Mouse (Mus musculus): ENCODE measurements around the gene Sdk2.

Sdk2 gene

DNA sequence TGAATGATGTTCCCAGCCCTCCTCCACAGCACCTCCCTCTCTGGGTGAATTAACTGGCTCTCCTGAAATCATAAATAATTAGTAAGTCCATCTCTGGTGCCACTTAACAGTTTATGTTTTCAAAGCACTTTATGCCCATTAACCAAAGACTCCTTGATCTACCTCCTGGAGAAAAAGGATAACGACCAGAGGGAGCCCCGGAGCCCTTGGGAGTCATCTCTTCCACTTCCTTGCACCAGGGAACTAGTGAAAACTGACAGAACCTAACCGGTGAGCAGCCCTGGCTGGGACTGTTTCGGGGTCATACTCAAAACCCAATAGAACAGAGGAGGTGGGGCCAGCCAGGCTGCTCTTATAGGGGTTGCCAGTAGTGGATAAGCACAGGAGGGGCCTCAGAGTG is 22.5 kb downstream of the Sdk2 start:
- DNase-seq, result no peak

DNA sequence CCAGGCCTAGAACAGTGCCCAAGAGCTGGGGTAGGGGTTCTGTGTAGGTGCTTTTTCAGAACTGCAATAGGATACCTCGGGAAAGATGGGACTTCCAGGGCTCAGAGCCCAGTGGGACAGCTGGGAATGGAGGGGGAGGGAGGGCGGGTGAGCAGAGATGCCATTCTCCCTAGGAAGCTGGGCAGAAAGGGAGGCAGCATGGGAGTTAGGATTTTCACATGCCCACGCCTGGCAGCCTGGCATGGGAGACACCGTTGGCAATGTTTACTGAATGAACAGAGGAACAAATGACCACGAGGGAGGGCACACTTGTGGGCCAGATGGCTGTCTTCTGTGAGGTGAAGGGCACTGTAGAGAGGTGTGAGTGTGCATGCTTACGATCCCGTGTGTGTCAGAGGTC is 23.3 kb downstream of the Sdk2 start:
- no peak for DNase-seq

DNA sequence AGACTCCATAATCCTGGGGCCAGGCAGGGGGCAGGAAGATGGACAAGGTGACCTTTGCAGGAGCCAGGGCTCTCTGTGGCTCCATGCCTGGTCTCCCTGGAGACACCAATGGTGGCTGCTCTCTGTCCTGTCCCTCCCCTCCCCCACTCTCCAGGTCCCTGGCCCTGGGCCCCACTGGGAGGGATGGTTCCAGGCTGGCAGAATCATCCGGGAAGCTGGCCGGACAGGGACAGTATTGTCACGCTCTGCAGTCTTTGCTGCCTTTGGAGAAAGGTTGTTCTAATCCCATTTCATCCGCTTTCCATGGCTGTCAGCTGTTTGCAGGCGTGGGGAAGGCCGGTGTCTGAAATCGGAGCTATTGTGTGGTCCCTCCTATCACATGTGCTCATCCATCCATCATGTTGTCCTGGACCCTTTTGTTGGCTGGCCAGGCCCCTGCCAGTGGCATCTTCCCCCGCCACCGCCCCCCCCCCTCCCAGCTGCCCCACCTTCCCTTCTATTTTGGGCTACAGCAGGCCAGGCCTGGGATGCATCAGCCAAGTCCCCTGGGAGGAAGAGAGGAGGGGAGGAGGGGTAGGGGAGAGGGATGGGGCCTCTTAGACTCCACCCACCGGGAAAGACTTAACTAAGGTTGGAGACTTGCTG is 26.3 kb downstream of the Sdk2 start:
- DNase-seq, result peak in 1 of 2 experiments; percentile 43

DNA sequence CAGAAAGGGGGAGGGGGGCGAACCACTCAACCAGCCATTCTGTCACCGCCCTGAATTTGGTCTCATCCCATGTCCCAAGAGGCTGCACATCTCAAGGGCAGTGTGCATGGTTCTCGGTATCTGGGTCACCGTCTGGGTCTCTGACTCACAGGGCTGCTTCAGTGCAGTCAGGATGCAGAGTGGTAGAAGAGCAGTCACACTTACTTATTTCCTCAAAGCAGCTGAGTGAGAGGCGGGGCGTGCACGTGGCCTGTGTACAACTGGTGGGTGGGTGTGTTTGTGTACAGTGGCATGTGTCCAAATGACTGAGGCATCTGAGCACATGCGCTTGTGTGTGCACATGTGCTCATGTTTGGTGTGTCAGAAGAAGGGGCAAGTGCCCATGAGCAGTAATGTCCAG is 28.8 kb downstream of the Sdk2 start:
- peak; percentile 12 to 44 for DNase-seq

DNA sequence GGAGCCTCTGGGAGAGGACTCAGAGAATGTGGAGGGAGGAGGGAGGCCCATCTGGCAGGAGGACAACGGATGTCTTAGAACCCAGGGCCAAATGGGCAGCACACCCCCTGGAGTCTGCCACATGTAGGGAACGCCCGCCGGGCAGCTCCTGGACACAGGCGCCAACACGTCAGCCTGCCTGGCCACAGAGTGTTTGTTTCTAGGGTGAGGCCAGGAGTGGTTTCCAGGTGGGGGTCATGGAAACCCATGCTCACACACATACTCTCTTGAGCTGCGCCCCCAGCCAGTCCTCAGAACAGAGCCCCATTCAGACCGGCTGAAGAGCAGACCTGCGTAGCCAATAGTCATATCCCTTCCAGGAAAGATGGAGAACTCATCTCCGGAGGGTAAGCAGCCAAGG is 35.4 kb downstream of the Sdk2 start:
- DNase-seq, result no peak

DNA sequence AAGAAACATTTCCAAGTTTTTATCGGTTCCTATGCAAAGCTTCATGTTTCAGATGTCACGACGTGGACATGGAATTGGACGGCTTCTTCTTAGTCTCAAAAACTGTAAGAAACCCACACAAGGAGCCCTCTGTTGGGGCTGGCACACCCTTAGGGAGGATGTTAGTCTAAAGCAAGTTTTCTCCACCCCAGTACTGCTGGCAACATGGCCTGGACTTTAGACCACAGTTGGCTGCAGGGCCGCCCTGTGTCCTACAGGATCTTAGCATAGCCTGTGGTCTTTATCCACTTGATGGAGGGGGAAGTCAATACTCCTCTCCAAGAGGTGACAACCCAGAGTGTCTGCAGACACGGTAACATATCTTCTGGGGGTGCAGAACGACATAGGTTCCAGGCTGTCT is 36.6 kb downstream of the Sdk2 start:
- no peak for DNase-seq

DNA sequence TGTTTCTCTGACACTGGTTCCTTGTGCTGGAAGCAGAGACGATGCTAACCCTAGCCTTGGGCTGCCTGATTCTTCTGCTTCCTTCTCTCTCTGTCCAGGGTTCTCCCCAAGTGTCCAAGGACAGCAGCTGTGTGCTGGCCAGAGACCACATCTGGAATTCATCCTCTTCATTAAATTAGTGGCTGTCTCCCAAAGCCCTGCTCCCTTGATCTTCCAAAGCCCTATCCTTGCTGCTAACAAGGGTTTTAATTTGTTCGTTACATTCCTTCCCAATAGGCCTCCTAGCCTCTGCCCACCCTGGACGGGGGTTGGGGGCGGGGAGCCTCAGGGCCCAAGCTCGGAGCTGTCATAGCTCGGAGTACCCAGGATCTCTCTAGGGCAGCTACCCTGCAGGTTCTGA is 38.3 kb downstream of the Sdk2 start:
- DNase-seq, result no peak

DNA sequence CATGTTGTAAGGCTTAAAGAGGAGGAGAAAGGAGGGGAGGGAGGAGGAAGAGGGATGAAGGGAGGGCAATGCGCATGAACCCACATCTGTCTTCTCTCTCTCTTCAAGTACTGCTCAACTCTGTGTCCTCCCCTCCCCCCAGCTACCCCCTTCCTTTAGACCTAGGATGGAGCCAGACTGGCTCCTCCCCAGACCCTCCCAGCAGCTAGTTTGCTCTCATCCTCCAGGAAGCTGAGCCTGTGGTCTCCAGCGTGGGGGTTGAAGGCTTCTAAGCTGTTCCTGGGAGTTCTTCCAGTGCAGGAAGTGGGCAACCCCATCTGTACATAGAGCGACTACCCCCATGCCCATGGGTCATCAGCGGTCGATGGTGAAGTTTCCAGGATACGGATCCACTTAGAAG is 38.8 kb downstream of the Sdk2 start:
- no peak for DNase-seq

DNA sequence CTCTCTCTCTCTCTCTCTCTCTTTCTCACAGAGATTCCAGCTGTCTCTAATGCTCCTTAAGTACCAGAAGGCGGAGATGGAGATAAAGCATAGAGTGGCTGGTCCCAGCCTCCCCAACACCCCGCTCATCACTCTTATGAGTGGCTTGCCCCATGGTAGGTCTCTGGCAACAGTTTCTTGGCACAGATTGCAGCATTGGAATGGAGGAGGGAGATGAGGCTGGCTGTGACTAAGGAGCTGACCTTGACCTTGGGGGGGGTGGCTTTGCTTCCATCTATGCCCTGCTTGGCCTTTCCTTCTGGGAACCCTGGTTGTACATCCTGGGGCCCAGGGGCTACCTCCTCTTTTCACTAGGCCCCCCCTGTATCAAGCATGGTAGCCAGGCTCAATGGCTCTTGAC is 41.8 kb downstream of the Sdk2 start:
- no peak for DNase-seq

DNA sequence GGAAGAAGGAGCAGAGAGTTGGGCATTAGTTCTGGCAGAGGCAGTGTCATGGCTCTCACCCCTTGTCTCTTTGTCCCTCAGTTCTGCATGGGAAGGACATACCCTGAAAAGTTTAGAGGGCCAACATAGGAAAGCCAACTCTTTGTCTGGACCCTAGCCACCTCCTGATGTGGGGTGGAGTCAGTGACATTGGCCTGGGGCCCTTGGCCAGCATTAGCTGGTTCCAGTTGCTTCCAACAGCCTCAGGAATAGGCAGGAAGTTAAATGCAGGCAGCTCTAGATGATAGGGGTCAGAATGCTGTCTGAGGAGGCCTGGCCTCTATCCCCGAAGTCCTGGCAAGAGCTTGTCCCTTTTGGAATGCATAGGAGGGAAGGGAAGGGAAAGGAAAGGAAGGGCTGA is 42.9 kb downstream of the Sdk2 start:
- no peak for DNase-seq

DNA sequence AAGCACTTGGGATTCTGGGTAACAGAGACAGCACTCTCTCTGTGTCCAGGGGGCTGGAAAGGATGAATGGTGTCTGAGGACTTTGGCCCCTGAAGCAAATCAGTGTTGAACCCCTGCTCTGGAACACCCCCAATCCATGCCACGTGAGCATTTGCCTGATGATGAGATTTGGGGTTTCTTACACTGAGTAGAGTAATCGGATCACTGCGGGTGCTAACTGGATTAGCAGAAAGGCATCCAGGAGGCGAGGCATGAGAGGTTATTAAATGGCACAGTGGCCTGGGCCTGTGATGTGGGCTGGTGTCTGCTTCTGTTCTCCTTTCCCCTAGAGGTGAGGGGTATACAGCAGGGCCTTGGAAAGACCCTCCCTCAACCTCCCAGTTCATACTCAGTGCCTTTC is 44.7 kb downstream of the Sdk2 start:
- no peak for DNase-seq

DNA sequence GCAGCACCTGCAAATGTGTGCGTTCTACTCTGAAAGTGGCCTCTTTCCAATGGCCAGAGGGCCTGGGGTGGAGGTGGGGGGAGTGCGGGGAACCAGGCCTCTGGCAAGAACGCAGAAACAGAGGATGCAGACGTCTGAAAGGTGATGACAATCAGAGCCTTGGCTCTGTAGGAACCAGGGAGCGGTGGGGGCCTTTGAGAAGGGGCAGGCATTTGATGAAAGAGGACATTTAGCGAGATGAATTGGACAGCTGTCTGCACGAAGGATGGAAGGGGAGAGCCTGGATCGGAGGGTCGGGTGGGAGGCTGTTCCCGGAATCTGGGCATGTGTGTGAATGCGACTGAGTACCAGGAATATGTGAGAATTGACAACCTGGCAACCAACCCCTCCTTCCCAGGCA is 47.8 kb downstream of the Sdk2 start:
- DNase-seq, result no peak

DNA sequence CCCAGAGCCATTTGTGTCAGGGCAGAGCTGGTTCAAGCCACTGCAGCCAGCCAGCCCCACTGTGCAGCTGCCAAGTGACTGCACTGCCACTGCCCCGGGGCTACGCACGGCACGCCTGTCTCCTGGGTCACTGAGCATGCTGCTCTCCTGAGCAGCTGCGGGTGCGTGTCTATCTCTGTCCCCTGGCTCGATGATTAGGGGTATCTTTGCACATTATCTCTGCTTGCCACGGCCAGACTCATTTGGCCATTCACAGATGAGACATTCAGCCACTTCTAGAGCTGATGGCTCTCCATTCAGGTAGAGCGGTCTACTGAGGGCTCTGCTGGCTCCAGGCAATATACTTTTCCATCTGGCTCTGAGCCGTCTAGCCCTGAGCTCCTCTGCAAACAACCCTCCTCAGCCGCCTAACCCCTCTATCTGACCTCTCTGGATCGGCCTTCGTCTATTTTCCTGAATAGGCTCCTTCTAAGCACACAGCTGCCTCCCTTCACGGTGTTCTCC is 49.9 kb downstream of the Sdk2 start:
- DNase-seq, result no peak

DNA sequence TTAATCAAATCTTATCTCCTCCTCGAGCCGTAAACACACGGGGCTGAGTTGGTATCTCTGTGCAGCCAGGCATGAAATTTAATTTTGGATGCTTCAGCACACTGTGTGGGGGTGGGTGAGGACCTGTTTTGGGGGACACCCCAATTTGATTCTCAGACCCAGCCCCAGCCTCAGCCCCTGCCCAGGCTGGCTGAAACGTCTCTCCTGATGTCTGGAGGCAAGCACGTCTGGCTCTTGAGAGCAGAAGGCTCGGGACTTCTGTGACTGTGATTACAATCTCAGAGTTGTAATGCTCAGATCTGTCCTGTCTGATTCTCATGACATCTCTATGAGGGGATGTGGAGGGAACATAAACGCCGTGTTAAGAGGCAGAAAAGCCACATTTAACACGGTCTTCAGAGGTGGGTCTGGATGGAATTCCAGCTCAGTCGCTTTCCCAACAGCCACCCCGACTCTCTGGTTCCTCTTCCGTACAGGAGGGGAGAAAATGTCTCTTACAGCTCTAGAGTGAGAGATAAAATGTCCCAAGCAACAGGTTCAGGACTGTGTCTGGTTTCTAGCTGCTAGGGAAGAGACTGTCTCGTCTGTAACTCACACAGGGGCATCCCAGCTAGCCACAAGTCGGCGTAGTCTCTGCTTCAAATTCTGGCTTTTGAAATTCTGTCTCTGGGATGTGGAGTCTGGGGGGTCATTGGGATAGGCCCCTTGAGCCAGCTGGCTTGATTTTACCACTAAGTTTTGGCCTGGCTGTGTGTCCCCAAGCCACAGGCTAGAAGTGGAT is 50.5 kb downstream of the Sdk2 start:
- DNase-seq, result no peak

DNA sequence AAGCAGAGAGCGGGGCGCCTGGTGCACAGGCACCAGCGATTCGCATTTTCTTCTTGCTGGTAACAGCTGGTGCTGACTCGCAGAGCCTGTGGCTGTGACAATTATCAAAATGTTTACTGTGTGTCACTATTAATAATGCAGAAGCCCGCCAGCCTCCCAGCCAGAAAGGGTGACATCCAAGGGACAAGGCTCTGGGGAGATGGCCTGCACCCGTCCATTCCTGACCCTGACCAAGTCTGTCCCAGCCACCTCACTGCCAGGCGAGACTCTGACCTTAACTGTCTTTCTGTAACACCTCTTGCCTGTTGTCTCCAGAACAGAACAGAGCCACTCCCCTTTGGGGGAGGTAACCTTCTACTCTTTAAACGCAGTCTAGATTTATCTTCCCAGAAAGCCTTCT is 55.3 kb downstream of the Sdk2 start:
- DNase-seq, result no peak

DNA sequence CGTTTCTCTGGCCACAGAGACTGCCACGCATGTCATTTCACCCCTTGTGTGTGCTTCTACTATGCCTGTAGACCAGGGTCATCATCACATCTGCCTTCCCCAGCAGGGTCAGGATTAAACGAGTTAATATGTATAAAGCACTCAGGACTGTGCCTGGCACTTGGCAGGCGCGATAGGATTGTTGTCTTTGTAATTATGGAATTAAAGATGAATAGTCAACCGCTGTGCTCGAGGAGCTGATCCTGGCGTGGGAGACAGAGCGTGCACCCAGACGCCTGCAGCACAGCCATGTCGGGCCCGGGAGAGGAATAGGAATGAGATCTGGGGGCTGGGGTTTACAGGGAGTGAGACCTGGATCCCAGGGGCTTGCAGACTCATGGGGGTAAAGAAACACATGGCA is 61.0 kb downstream of the Sdk2 start:
- DNase-seq, result no peak

DNA sequence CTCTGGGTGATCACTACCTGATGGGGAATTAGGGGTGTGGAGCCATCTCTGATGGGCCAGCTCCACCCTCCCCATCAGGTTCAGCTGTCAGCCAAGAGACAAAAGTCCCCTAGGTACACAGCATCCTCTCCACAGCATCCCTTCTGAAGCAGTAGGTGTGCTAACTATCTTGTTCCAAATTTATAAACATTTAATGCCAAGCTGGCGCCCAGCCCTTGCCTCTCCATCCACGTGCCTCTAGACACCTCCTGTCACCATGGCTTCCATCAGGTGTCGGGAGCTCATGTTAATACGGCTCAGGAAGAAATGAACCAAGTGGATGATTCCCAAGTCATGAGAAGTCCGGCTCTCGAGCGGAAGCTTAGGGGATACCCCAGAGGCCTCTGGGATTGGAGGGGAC is 62.2 kb downstream of the Sdk2 start:
- no peak for DNase-seq

DNA sequence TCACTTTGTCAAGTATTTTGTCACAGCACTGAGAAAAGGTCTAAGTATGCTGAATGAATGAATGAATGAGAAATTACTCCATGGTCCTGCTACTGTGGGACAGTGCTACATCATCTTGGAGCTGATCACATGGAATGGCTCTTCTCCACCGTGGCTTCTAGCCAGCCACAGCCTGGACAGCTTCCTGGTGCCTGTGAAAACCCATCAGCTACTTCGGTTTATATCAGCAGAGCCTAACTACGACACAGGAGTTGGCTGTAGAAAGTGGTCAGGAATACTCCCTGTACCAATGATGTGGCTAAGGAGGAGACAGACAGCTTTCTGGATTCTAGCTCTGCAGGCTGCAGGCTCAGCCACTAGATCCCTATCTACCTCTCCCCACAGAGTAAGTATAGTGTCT is 63.7 kb downstream of the Sdk2 start:
- no peak for DNase-seq

DNA sequence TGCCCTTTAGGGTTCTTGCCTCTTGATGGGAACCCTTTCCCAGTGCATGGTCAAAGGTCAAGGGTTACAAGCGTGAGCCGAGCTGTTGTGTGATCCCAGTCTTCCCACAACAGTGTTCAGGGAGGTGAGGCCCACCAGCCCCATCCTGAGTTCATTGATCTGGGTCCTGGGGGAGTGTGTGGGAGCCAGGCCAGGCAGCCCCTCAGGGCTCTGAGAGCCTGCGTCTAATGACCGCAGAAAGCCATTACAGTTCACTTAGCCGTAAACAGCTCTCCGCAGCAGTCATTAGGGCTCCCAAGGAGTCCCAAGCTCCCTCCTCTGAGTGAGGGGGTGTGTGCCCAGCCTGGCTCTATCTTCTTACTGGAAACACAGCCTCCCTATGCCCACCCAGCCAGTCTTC is 66.8 kb downstream of the Sdk2 start:
- DNase-seq, result no peak

DNA sequence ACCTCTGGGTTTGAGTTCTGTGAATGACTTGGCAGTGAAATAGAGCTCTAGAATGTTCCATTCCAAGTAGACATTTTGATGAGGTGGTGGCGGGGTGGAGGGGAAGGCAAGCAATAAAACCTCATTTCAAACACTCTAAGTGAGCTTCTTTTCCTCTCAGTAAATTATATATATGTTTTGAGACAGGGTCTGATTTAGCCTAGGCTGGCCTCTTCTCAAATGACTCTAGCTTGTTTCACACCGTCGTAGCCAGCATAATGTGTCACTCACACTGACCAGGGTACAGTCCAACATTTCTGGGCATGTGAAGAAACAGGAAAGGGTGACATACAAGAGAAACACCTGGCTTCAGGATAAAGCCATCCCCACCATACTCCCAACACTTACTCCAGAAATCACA is 68.1 kb downstream of the Sdk2 start:
- no peak for DNase-seq

DNA sequence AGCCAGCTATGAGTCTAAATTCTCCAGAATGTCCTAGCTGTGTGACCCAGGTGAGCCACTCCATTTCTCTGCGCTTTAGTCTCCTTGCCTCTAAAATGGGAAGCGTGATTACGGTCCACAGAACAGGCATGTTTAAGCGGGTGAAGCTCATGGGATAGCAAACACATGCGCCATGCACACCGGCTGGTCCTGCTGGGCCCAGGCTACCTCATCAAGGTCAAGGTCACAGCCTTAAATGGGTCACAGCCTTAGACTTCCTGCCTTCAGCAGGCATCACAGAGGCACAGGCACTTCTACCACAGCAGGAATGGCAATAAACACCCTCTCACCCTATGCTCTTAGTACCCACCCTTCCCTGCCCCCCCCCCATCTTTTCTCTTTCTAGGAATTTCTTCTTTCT is 72.9 kb downstream of the Sdk2 start:
- no peak for DNase-seq

DNA sequence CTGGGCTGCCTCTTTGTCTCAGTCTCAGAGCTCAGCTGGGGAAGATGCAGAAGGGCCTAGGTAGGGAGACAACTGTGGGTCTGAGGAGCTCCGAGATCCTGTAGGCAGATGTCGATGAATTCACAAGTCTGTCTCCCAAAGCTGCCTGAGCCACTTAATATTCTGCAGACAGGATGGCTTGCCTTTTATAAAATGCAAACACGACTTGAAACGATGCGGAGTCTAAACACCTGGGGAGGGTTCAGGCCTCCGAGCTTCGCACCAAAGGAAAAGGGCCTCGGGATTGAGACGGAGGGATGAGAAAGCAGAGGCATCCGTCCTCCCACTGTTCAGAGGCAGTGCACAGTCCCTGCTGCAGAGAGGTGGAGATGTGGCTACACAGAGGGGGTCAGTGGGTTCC is 74.0 kb downstream of the Sdk2 start:
- no peak for DNase-seq

DNA sequence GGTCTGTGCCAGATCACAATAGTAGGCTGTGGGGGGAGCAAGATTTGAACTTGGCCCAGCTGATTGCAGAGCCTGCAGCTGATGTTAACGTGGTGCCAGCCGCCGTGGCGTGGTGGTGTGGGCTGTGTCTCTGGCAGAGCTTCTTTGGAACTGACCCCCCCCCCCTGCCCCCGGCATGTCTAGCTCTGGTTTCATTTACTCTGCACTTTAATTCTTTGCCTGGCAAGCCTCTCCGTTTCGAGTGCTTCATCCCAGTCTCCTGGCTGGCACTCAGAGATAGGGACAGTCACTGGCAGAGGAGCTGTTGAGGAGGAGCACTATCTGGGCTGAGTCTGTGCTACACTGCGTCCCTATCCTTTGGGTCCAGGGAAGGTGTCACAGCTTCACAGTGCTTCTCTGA is 75.0 kb downstream of the Sdk2 start:
- DNase-seq, result no peak

DNA sequence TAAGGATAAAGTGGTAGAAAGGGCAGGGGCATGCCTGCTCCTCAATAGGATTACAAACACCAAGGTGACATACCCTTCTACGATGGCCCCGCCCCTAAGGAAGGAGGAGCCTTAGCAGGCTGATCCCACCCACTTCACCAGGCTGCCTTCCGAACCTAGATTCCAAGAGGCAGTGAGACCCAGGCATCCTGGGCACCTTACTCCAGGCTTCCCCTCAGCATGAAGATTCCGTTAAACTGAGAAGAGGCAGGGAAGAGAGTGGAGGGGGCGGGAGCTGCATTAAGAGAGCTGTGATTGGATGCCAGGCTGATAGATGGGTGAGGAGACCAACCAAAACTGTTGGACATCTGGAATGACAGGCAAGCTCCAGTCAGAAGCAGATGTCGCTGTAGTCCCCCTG is 76.4 kb downstream of the Sdk2 start:
- peak; percentile 46 to 61 for DNase-seq

DNA sequence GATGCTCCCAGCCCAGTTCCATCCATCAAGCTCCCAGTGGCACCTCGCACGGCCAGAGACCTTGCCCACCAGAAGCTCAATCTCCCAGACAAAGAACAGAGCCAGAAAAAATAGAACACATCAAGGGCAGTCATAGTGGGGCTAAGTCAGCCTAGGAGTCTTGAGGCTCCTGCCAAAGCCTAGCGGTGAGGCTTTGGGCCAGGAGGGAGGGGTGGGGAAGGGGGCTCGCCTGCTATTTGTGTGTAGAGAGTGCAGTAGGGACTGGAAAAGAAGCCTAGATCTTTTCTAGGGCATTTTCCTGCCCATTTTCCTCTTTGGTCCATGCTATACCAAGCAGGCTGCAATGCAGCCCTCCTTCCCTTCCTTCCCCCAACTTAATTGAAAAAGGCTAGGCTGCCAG is 76.8 kb downstream of the Sdk2 start:
- no peak for DNase-seq

Measured in kidney, postnatal 25 days (tissue).